Mouse (Mus musculus): ENCODE measurements around the gene Adh1. TPM values are rescaled to one million over a fixed set of nuclear protein-coding genes. Genes with fewer than 3 reads are reported as not detected.

Gene Adh1
- polyA plus RNA-seq, 2 experiments = 3.8 to 8.4 TPM

DNA sequence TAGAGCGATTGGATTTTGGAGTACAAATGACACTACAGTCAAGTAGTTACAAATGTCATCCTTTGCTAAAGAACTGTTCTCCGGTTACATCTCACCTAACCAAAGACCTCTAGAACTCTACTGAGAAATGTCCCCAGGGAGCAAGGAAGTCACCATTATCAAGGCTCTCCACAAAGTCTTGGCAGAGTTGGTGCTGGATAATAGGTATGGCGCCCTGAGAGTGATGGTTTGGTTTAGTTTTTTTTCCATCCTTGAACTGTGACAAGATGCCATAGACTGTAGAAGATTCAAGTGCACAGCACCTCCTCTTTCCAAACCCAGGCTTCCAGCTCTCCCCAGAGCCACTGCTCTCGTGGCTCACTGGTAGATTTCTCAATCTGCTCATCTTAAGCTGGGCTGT lies 26.9 kb downstream of the Adh1 start:
- H3K9ac ChIP-seq (replicated peaks) = no peak overlapping the region
- TF ChIP-seq EP300 (IDR thresholded peaks at IDR 0.05; ENCODE audit: low read depth) = no peak
- TF ChIP-seq CTCF (IDR thresholded peaks at IDR 0.05; ENCODE audit: low read depth) = no peak
- H3K9me3 ChIP-seq (ENCODE audit: control insufficient read depth, low read length) = no peaks in the 10 kb centered on the region
- H3K4me1 ChIP-seq (replicated peaks; ENCODE audit: control insufficient read depth in 2 of 2, insufficient read depth in 2 of 2, low read length in 1 of 2) = no peaks in the 10 kb centered on the region
- no peak overlapping the region for H3K27ac ChIP-seq
- H3K27me3 ChIP-seq (ENCODE audit: control insufficient read depth, insufficient read depth, low read length) = no peaks in the 10 kb centered on the region
- 55% methylated on average over 4 of the region's 4 CpGs for WGBS (ENCODE audit: insufficient replicate concordance)
- no peak overlapping the region for H3K4me2 ChIP-seq (ENCODE audit: low read depth)
- H3K36me3 ChIP-seq (replicated peaks; ENCODE audit: control insufficient read depth, insufficient read depth, low read depth) = no peaks in the 10 kb centered on the region
- DNase-seq (ENCODE audit: low read depth in 3 of 3, low spot score in 3 of 3) (no peak), ATAC-seq (ENCODE audit: insufficient read depth) (no peak)
- no peak overlapping the region for H3K4me3 ChIP-seq (ENCODE audit: insufficient read depth in 1 of 2, low read depth in 2 of 2, low read length in 2 of 2)

GRCm38 (mm10) chr3:138290672-138291071 lies 29.9 kb downstream of the Adh1 start:
- no peak overlapping the region for H3K4me3 ChIP-seq (ENCODE audit: insufficient read depth in 1 of 2, low read depth in 2 of 2, low read length in 2 of 2)
- H3K4me1 ChIP-seq (replicated peaks; ENCODE audit: control insufficient read depth in 2 of 2, insufficient read depth in 2 of 2, low read length in 1 of 2) = no peaks in the 10 kb centered on the region
- no peaks in the 10 kb centered on the region for H3K9me3 ChIP-seq (ENCODE audit: control insufficient read depth, low read length)
- H3K9ac ChIP-seq (replicated peaks) = no peak overlapping the region
- no peaks in the 10 kb centered on the region for H3K27me3 ChIP-seq (ENCODE audit: control insufficient read depth, insufficient read depth, low read length)
- no peaks in the 10 kb centered on the region for H3K36me3 ChIP-seq (replicated peaks; ENCODE audit: control insufficient read depth, insufficient read depth, low read depth)
- no peak overlapping the region for H3K27ac ChIP-seq
- no peak for ATAC-seq (ENCODE audit: insufficient read depth)
- no peak for DNase-seq (ENCODE audit: low read depth in 3 of 3, low spot score in 3 of 3)
- 59% methylated on average over 2 of the region's 2 CpGs for WGBS (ENCODE audit: insufficient replicate concordance)
- no peak overlapping the region for H3K4me2 ChIP-seq (ENCODE audit: low read depth)
- TF ChIP-seq CTCF (IDR thresholded peaks at IDR 0.05; ENCODE audit: low read depth) = no peak
- no peak for TF ChIP-seq EP300 (IDR thresholded peaks at IDR 0.05; ENCODE audit: low read depth)

DNA sequence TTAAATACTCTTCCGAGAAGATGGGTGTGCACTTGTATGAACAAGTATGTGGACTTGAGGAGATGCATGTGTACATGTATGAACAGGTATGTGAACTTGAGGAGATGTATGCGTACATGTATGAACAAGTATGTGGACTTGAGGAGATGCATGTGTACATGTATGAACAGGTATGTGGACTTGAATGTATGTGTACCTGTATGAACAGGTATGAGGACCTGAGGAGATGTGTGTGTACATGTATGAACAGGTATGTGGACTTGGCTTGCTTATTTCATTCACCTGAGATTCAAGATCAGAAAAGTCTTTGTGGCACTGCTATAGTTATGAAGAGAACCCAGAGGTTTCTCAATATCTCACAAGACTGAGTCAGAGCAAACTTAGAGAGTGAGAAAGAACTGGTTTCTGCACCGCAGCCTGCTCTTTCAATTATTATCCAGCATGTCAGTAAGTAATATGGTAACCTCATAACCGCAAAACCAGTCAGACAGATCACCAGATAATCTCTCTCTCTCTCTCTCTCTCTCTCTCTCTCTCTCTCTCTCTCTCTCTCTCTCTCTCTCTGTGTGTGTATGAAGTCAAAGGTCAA lies 30.8 kb downstream of the Adh1 start:
- no peak for DNase-seq (ENCODE audit: low read depth in 3 of 3, low spot score in 3 of 3)
- H3K9me3 ChIP-seq (ENCODE audit: control insufficient read depth, low read length) = no peaks in the 10 kb centered on the region
- 68% methylated on average over 4 of the region's 4 CpGs for WGBS (ENCODE audit: insufficient replicate concordance)

GRCm38 (mm10) chr3:138293298-138293895 lies 32.6 kb downstream of the Adh1 start:
- WGBS (ENCODE audit: insufficient replicate concordance) = 56% methylated on average over 7 of the region's 7 CpGs
- DNase-seq (ENCODE audit: low read depth in 3 of 3, low spot score in 3 of 3) = no peak
- no peak overlapping the region for H3K4me3 ChIP-seq (ENCODE audit: insufficient read depth in 1 of 2, low read depth in 2 of 2, low read length in 2 of 2)
- H3K4me1 ChIP-seq (replicated peaks; ENCODE audit: control insufficient read depth in 2 of 2, insufficient read depth in 2 of 2, low read length in 1 of 2) = no peaks in the 10 kb centered on the region
- no peak overlapping the region for H3K27ac ChIP-seq
- H3K4me2 ChIP-seq (ENCODE audit: low read depth) = no peak overlapping the region
- H3K9me3 ChIP-seq (ENCODE audit: control insufficient read depth, low read length) = no peaks in the 10 kb centered on the region
- H3K36me3 ChIP-seq (replicated peaks; ENCODE audit: control insufficient read depth, insufficient read depth, low read depth) = no peaks in the 10 kb centered on the region
- ATAC-seq (ENCODE audit: insufficient read depth) = no peak
- no peak overlapping the region for H3K9ac ChIP-seq (replicated peaks)
- no peak for TF ChIP-seq CTCF (IDR thresholded peaks at IDR 0.05; ENCODE audit: low read depth)
- TF ChIP-seq EP300 (IDR thresholded peaks at IDR 0.05; ENCODE audit: low read depth) = no peak
- no peaks in the 10 kb centered on the region for H3K27me3 ChIP-seq (ENCODE audit: control insufficient read depth, insufficient read depth, low read length)

More for the DNA sequence above, 30.8 kb downstream of the Adh1 start:
- Histone ChIP-seq H3K4me3 (ENCODE audit: insufficient read depth in 1 of 2, low read depth in 2 of 2, low read length in 2 of 2) (no peak overlapping the region), H3K36me3 (replicated peaks; ENCODE audit: control insufficient read depth, insufficient read depth, low read depth) (no peaks in the 10 kb centered on the region), H3K4me2 (ENCODE audit: low read depth) (no peak overlapping the region), H3K27me3 (ENCODE audit: control insufficient read depth, insufficient read depth, low read length) (no peaks in the 10 kb centered on the region), H3K9ac (replicated peaks) (no peak overlapping the region), H3K27ac (no peak overlapping the region), H3K4me1 (replicated peaks; ENCODE audit: control insufficient read depth in 2 of 2, insufficient read depth in 2 of 2, low read length in 1 of 2) (no peaks in the 10 kb centered on the region)
- no peak for ATAC-seq (ENCODE audit: insufficient read depth)
- no peak for TF ChIP-seq CTCF (IDR thresholded peaks at IDR 0.05; ENCODE audit: low read depth)
- TF ChIP-seq EP300 (IDR thresholded peaks at IDR 0.05; ENCODE audit: low read depth) = no peak

DNA sequence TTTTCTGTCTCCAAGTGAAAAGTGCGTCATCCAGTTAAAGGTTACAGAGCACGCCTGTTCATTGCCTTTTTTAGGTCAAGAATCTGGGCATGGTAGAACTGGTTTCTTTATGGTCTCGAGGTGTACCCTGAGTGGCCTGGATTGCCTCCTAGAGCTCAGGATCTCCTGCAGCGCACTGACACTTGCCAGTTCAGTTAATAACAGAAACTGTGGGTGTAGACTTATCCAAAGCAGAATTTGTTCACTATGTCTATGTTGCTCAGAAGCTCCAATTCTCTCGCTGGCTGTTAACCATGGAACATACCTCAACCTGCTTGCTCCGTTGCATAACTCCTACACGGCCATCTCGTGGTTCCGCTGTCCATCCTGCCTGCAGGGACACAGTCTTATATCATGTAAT lies 39.3 kb downstream of the Adh1 start:
- 63% methylated on average over 9 of the region's 9 CpGs for WGBS (ENCODE audit: insufficient replicate concordance)
- H3K9me3 ChIP-seq (ENCODE audit: control insufficient read depth, low read length) = no peaks in the 10 kb centered on the region
- no peak overlapping the region for H3K9ac ChIP-seq (replicated peaks)
- no peak overlapping the region for H3K4me2 ChIP-seq (ENCODE audit: low read depth)
- peaks cover 0 to 3% of the 10 kb centered on the region in 2 experiments; a peak in 2 of 4 replicates for H3K4me1 ChIP-seq (replicated peaks; ENCODE audit: control insufficient read depth in 2 of 2, insufficient read depth in 2 of 2, low read length in 1 of 2)
- ATAC-seq (ENCODE audit: insufficient read depth) (no peak), DNase-seq (ENCODE audit: low read depth in 3 of 3, low spot score in 3 of 3) (no peak)
- no peaks in the 10 kb centered on the region for H3K27me3 ChIP-seq (ENCODE audit: control insufficient read depth, insufficient read depth, low read length)
- TF ChIP-seq EP300 (IDR thresholded peaks at IDR 0.05; ENCODE audit: low read depth) (no peak), CTCF (IDR thresholded peaks at IDR 0.05; ENCODE audit: low read depth) (no peak)
- H3K4me3 ChIP-seq (ENCODE audit: insufficient read depth in 1 of 2, low read depth in 2 of 2, low read length in 2 of 2) = no peak overlapping the region
- no peaks in the 10 kb centered on the region for H3K36me3 ChIP-seq (replicated peaks; ENCODE audit: control insufficient read depth, insufficient read depth, low read depth)
- H3K27ac ChIP-seq = no peak overlapping the region

All from liver, embryonic 14.5 days (tissue).